Mouse (Mus musculus) induced T-regulatory cell, adult 2 months (primary cell): ENCODE data around the gene Fbxo3.
"Not testable (repeated sequence)": the region's sequence is repeated elsewhere in the genome, so short reads cannot be mapped to it uniquely, and the experiment has no call there.

Experiments
- DNase-seq: peaks from one replicate; pipeline ENCODE4 v3.0.0-alpha.2; 2012; ENCODE audit warnings: low read depth

The Fbxo3 gene

DNA sequence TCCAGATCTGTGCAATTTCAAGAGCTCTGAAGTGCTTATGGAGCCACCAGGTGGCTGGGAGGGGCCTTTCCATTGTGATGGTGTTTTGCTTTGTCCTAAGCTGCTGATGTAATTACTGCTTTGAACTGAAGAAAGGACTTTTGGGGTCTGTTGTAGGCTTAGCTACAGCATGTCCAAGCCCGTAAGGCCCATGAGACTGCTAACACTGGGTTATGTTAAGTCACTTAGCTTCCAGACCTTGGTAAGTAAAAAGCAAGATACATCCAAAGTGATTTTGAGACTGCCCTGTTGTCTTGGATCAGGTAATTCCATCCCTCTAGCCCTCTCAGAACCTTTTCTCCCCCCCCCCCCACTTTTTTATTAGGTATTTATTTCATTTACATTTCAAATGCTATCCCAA, 69.3 kb downstream of the Fbxo3 start:
- not testable (repeated sequence) for DNase-seq

DNA sequence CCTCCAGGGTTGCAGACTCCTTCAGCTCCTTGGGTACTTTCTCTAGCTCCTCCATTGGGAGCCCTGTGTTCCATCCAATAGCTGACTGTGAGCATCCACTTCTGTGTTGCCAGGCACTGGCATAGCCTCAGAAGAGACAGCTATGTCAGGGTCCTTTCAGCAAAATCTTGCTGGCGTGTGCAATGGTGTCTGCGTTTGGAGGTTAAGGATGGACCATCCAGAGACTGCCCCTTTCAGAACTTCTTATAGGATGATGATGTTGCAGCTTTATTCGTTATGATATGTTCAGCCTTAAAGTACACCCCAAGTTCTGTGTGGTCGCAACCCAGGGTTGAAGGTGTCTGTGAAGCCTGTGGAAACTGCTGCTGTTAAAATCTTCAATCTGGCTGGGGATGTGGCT, 69.9 kb downstream of the Fbxo3 start:
- DNase-seq: not testable (repeated sequence)

DNA sequence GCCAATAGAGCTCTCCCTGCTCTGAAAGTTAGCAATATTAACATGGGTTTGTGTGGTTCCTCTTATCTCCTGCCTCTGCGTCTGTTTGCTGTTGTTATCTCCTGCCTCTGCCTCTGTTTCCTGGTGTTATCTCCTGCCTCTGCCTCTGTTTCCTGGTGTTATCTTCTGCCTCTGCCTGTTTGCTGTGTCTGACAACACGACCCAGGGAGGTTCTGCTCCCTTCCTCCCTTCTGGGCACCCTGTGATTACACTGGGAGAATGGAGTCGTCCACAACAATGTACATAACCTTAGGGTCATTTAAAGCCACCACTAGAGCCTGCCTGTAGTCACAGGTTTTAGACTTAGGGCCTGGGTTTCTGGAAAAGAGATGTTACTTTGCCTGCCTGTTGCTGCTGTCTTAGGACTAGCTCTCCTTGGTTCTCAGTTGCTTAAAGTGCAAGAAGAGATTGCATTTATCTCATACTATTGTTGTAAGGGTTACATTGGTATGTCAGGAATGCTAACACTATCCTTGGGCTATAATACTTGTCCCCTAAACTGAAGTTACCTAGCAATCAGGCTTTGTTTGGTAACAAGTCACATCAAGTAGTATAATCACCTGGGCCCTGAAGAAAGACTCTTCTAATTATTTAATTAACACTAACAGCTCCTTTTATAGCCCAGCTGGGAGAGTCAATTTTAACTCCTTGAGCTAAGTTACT, 71.2 kb downstream of the Fbxo3 start:
- DNase-seq: no peak

DNA sequence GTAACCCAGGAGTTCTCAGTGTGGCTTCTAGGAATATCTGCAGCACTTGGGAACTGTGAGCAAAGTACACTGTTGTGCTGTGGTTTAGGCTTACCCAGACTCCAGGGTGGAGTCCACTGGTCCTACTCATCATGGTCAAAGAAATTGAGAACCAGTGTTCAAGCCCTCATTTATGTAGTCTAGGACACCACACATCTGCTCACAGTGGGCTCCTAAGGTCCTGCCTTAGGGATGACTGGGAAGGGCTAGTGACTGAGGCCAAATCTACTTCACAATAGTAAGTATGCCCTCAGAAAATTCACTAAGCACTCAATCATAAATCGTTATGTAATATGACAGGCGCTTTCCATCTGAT, 71.7 kb downstream of the Fbxo3 start:
- no peak for DNase-seq

DNA sequence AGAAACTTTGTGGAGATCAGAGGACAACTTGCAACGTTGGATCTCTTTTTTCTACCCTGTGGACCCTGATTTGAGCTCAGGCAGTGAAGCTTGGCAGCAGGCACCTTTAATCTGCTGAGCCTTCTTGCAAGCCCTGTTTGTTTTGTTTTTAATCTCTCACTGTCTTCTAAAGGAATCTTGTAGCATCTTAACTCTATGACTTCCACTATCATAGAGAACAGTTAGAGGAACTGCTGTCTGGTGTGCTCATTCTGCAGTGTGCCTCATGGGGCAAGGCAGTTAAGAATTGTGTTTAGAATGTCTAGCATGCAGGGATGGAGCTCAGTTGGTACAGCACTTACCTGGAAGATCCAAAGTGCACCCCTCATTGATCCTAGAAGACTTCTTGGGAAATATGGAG, 72.4 kb downstream of the Fbxo3 start:
- DNase-seq: no peak

DNA sequence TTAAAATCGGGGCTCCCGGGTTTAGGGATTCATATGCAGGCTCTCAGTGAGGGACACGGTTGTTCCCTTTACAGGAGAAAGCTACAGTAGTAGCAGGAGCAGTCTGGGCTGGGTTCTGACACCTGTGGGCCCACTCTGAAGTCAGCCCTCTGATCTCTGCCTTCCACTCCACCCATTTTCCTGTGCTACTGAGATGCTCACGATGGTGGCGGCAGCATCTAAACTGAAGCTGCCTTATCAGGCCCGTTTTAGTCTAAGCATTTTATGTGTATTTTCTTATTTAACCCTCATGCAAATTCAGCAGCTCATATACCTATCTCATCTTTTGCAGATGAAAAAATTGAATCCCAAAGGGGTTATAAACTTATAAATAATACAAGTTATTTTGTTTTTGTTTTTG, 77.3 kb downstream of the Fbxo3 start:
- DNase-seq: no peak

DNA sequence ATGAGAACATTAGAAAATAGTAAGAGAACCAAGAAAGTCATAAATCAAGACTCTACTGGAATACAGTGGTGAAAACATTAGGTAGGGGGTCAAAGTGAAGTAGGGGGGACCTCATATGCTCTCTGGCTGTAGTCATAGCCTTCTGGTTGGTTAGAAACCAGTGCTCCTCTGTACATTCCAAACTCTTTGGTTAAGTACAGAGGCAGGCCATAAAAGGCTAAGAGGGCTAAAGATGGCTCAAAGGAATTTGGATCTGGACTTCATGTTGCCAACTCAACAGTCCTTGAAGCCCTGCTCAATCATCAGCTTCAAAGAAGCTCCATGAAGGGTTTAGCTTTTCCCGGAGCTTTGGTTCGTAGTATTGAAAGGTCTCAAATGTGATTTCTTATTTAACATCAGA, 81.5 kb downstream of the Fbxo3 start:
- DNase-seq: not testable (repeated sequence)

DNA sequence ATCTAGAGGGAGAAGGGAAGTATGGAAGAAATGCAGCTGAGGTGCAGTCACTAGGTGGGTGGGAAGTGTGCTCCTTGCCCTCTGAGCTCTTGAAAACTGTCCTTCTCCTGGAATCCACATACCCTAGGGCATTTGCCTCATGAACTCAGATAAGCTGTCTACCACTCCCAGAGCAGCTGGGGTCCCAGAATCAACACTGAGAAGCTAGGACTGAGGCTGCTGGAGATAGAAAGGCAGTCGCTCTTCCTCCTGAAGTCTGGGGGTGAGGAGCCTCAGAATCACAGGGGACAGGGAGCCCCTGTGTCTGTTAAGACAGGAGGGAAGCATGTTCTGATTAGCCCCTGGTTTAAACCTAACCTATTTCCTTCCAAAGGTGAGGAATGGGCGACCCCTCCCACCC, 82.0 kb downstream of the Fbxo3 start:
- no peak for DNase-seq

DNA sequence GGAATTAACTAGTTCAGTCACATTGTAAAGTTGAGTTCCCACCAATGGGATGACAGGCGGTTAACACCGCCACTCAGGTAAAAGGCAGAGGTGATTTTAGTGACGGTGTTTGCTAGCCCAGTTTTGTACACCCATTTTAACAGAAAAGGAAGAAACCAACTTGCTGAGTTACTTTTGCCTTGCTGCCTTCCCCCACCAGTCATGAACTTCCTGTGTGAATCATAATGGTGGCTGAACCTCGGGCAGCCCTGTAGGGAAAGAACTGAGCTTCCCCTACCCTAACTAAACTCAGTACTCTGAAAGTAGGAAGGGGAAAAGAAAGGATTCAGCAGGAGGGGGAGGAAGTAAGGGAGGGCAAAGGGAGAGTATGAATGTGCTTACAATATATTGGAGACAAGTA, 82.5 kb downstream of the Fbxo3 start:
- DNase-seq: no peak

DNA sequence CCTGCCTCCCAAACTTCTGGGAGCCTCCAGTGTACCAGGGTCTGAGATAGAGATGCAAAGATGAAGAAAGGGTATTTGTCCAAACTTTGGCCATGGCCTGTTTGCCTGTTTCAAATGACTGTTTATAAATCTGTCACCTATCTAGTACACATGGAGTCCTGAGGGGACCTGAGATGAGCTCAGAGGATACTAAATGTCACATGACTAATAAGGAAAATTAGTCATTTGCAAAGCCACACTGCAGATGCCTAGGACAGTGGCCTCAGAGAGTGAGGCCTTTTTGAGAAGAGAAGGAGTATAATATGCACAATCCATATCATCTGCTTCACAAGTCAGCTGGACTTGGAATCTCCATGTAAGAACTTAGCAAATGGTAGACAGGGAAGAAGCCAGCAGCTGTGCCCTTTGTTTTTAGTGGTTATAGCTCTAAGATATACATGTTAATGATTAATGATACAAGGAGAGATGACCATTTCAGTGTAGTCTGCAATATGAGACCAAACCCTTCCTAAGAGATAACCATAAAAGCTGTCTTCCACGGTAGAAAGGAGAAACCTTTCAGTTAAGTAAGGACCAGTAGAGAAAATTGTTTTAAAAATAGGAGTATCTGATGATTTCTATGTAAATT, 83.8 kb downstream of the Fbxo3 start:
- DNase-seq: not testable (repeated sequence)
